Mouse (Mus musculus) central nervous system, embryonic 14 days (tissue): Measurements from ENCODE around the gene Ube3a. TPM values are rescaled to one million over a fixed set of nuclear protein-coding genes. Genes with fewer than 3 reads are reported as not detected.

Experiments
- polyA plus RNA-seq: library from polyadenylated mRNA; depleted of rRNA; stranded (reverse); fragments of >200 nt; gene quantifications from 2 replicates; pipeline ENCODE4 v1.2.3, GENCODE M21; 2012; rRNA removed

Gene Ube3a
- polyA plus RNA-seq: 30.0 and 31.9 TPM in 2 replicates

DNA sequence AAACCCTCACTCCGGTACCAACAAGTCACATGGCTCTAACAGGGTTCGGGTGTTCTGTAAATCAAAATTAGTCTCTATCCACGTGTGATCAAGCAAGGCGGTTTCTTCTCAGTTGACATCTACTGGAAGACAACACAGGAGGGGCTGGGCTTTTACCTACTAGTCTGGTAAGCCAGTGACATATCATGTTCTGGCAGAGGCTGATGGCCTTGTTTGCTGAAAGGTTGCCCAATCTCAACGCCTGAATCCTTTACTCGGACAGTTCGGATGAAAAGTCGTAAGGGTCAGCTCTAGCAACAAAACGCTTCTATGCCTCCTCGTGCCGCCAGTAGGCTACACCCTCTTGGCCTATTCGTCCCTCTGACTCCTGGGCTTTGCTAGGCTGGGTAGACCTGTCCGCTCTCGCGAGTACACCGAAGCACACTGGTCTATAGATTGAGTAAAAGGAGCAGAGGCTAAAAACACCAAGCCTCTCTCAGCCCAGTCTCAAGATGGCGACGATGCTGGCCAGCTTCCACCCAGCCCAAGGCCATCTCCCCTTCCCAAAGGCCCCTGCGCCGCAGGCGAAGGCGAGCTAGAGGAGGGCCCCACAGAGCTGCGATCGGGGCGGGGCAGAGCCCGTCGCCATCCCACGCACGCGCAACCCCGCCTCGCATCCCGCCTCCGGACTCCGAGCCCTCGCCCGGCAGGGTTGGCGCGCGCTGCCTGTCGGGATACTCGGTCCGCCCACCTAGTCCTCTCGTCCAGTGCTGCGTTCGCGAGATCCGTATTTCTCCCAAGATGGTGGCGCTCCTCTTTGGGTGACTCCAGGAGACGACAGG is at the start of gene Ube3a:
Gene Ube3a, plus strand, starts transcription at position 706 of the 821 bp plus-strand sequence.

